Mouse (Mus musculus) liver, postnatal 0 days (tissue): Measurements from ENCODE around the gene Vps25. TPM values are rescaled to one million over a fixed set of nuclear protein-coding genes. Genes with fewer than 3 reads are reported as not detected.

Source experiments
- ATAC-seq: fragments of 200-750 bp; cut with Nextera tagmentation; 2 replicates; pipeline ENCODE4 v1.8.0; 2017; ENCODE audit warnings: mild to moderate bottlenecking, moderate library complexity
- DNase-seq: peaks from one replicate; pipeline ENCODE4 v3.0.0-alpha.2; 2016
- H3K27ac ChIP-seq: fragments of 300-500 bp; sonication (generic); 2 replicates; pipeline ENCODE4 v1.5.1; 2014; ENCODE audit warnings: antibody characterized with exemption, moderate library complexity, mild to moderate bottlenecking, low read depth
- H3K27me3 ChIP-seq: fragments of 300-500 bp; sonication (generic); 2 replicates; pipeline ENCODE4 v1.6.1; 2014; ENCODE audit warnings: low read length, control low read depth, mixed read lengths; ENCODE audit not compliant: insufficient read depth
- H3K36me3 ChIP-seq: fragments of 300-500 bp; sonication (generic); replicated peaks from 2 replicates; pipeline ENCODE4 v1.6.1; 2014; ENCODE audit warnings: mild to moderate bottlenecking, control low read depth, low read length, moderate library complexity, mixed read lengths; ENCODE audit not compliant: insufficient read depth
- H3K4me1 ChIP-seq: fragments of 300-500 bp; sonication (generic); 2 replicates; pipeline ENCODE4 v1.6.1; 2014; ENCODE audit warnings: antibody characterized with exemption, mild to moderate bottlenecking, control low read depth; ENCODE audit not compliant: insufficient read depth
- H3K4me2 ChIP-seq: fragments of 300-500 bp; sonication (generic); 2 replicates; pipeline ENCODE4 v1.6.1; 2014; ENCODE audit warnings: low read depth, mild to moderate bottlenecking, low read length, moderate library complexity, mixed read lengths
- H3K4me3 ChIP-seq: fragments of 300-500 bp; sonication (generic); 2 replicates; pipeline ENCODE4 v1.5.1; 2014; ENCODE audit warnings: low read depth, low read length
- H3K9ac ChIP-seq: fragments of 300-500 bp; sonication (generic); replicated peaks from 2 replicates; pipeline ENCODE4 v1.6.1; 2014; ENCODE audit warnings: mild to moderate bottlenecking, moderate library complexity
- H3K9me3 ChIP-seq: fragments of 300-500 bp; sonication (generic); 2 replicates; pipeline ENCODE4 v1.6.1; 2016; ENCODE audit warnings: mild to moderate bottlenecking, control low read depth, low read length, mixed read lengths
- CTCF ChIP-seq: sonication (generic); IDR thresholded peaks from 2 replicates; pipeline ENCODE4 v1.5.1; 2016; ENCODE audit warnings: antibody characterized with exemption, low read depth
- EP300 ChIP-seq: IDR thresholded peaks from 2 replicates; pipeline ENCODE4 v1.6.1; 2016; ENCODE audit warnings: antibody characterized with exemption, low read depth, mild to moderate bottlenecking
- WGBS: fragments of 180-500 bp; shearing (Covaris S2); extraction: QIAGEN DNeasy Blood & Tissue Kit; methylation state at CpG from one replicate; pipeline ENCODE4 v1.1.7; 2014; ENCODE audit not compliant: insufficient replicate concordance; 5-methylcytosine and 5-hydroxymethylcytosine counted together
- polyA plus RNA-seq: library from polyadenylated mRNA; unstranded; fragments of >200 nt; fragmentation: Nextera tagmentation; extraction: Ambion mirVana; gene quantifications from 2 replicates; pipeline ENCODE4 v1.2.1, GENCODE M21; 2015

Vps25 gene
- polyA plus RNA-seq, 1 experiment from 2014 or later = 75.9 TPM

DNA sequence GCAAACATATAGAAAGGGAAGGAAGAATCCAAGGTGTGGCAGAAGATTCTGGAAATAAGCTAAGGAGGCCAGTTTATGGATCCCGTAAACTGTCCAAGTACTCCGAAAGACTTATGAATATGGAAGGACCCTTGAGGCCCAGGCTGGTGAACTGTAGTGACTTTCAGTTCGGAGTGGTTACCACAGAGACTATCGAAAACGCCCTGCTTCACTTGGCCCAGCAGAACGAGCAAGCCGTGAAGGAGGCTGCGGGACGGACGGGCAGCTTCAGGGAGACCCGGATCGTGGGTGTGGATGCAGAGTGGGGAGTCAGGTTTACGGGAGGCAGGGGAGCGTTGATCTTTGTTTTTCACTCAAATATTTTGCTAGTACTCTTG lies 25.7 kb downstream of the Vps25 start:
- Histone ChIP-seq H3K4me1 (peaks cover 27% of the 10 kb centered on the region), H3K4me3 (peak overlapping the region; percentile 85), H3K9me3 (no peaks in the 10 kb centered on the region), H3K27me3 (no peaks in the 10 kb centered on the region), H3K36me3 (no peaks in the 10 kb centered on the region; the same call in 1 of the 2 replicates), H3K27ac (no peak overlapping the region), H3K4me2 (peak overlapping the region; percentile 83), H3K9ac (peak overlapping the region; percentile 77)
- DNase-seq (no peak), ATAC-seq (peak; percentile 18; the same call in 1 of the 2 replicates)
- 67% methylated on average over 14 of the region's 14 CpGs for WGBS
- TF ChIP-seq CTCF (no peak), EP300 (no peak)

DNA sequence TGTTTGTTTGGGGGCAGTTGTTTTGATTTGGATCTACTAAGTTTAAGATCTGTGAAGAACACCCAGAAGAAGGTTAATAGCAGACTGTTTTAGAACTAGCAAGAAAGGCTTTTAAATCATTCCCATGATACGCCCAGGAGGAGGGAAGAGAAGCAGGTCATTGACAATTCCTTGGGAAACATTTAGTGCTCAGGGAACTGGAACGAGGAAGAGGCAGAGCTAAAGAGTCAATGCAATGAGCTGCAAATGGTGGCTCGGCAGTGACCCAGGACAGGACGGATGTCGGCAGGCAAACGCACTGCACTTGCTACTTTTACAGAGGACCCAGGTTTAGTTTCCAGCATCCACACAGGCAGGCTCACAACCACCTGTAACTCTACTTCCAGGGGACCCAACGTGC lies 27.3 kb downstream of the Vps25 start:
- DNase-seq (no peak), ATAC-seq (no peak)
- 64% methylated on average over 7 of the region's 7 CpGs for WGBS
- Histone ChIP-seq H3K4me3 (no peak overlapping the region), H3K9me3 (no peaks in the 10 kb centered on the region), H3K4me1 (peaks cover 27% of the 10 kb centered on the region), H3K27me3 (no peaks in the 10 kb centered on the region), H3K4me2 (no peak overlapping the region), H3K27ac (no peak overlapping the region), H3K36me3 (no peaks in the 10 kb centered on the region; the same call in 1 of the 2 replicates), H3K9ac (no peak overlapping the region)
- TF ChIP-seq CTCF (no peak), EP300 (no peak)

DNA sequence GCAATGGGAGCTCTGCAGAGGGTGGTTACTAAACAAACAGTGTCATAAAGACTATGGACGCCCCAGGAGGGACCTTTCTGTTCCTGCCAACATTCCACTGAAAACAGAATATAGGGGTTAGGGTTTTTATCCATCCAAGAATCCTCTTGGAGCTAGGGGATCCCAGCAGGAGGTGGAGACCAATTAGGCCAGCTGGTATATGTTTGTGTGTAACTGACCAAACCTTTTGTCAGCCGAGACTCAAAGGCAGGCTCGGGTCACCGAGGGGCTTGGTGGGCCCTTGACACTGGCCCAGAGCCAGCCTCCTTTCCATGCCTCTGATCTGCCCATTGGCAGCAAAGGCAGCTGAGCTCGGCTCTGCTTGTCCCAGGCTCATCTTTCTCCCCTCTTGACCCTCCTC lies 29.4 kb downstream of the Vps25 start:
- Histone ChIP-seq H3K9ac (no peak overlapping the region), H3K9me3 (no peaks in the 10 kb centered on the region), H3K27me3 (no peaks in the 10 kb centered on the region), H3K36me3 (peaks cover 2% of the 10 kb centered on the region; the same call in 1 of the 2 replicates), H3K4me2 (no peak overlapping the region), H3K4me3 (no peak overlapping the region), H3K27ac (no peak overlapping the region), H3K4me1 (peaks cover 17% of the 10 kb centered on the region)
- WGBS = 58% methylated on average over 5 of the region's 5 CpGs
- ATAC-seq (no peak), DNase-seq (no peak)
- TF ChIP-seq EP300 (no peak), CTCF (no peak)

DNA sequence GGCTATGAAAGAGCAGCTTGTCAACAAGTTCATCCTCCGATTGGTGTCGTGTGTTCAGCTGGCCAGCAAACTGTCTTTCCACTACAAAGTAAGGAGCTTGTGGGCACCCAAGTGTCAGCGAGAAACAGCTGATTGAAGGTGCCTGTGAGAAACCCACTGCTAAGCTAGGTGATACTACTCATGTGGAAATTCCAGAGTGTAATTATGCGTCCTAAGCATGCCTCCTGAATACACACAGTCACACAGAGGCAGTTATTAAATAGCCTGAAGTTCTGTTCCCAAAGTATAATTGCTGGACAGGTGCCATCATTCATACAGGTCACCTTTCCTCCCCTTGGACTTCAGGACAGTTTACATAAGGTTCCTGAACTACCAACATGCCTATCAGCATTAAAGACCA lies 30.3 kb downstream of the Vps25 start:
- Histone ChIP-seq H3K27me3 (no peaks in the 10 kb centered on the region), H3K4me3 (no peak overlapping the region), H3K4me1 (peaks cover 13% of the 10 kb centered on the region), H3K36me3 (peaks cover 10% of the 10 kb centered on the region), H3K9ac (no peak overlapping the region), H3K9me3 (no peaks in the 10 kb centered on the region), H3K4me2 (no peak overlapping the region), H3K27ac (no peak overlapping the region)
- whole genome bisulfite sequencing = 72% methylated on average over 4 of the region's 4 CpGs
- ATAC-seq (peak; percentile 39), DNase-seq (no peak)
- no peak for TF ChIP-seq EP300
- TF ChIP-seq CTCF = no peak

DNA sequence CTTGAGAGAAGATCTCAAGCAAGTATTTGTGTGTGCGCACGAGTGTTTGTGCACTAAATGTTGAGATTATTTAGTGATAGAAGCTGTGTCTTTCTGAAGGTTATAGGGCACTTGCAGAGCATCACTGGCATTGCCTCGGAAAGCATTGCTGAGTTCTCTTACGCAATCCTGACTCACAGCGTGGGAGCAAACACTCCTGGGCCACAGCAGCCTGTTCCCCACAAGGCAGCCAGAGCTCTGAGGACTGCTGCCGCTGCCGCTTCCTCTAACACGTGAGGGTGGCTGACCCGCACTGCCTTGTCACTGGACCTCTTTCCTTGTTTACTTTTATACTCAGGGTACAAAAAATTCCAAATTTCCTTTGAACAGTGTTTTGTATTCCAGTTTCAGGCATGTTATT lies 33.8 kb downstream of the Vps25 start:
- ATAC-seq = peak; percentile 80
- no peak overlapping the region for H3K9ac ChIP-seq
- 52% methylated on average over 9 of the region's 9 CpGs for WGBS
- peak; percentile 55 for DNase-seq
- peak overlapping the region; percentile 18; the same call in 1 of the 2 replicates for H3K27ac ChIP-seq
- H3K4me1 ChIP-seq = peaks cover 8% of the 10 kb centered on the region
- no peaks in the 10 kb centered on the region for H3K9me3 ChIP-seq
- no peak overlapping the region for H3K4me3 ChIP-seq
- H3K27me3 ChIP-seq = no peaks in the 10 kb centered on the region
- H3K4me2 ChIP-seq = no peak overlapping the region
- TF ChIP-seq EP300 = no peak
- no peak for TF ChIP-seq CTCF
- H3K36me3 ChIP-seq = peaks cover 42% of the 10 kb centered on the region

DNA sequence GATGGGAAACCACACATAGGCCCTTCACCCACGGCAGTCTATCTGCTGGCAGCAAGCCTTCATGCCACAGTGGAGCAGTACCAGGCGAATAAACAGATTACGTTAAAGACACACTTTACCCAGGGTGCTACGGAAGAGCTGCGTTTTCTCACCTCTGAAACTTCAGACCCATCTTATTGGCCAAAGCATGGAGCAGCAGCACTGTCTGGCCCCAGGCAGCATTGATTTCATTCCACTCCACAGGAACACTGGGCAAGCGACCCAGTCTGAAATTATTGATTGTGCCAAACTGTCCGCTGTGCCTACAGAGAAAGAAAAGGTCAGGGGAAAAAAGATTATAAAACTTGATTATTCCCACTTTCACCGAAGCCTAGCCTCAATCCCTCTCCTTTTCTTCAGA lies 37.7 kb downstream of the Vps25 start:
- Histone ChIP-seq H3K36me3 (peaks cover 78% of the 10 kb centered on the region), H3K9me3 (no peaks in the 10 kb centered on the region), H3K9ac (no peak overlapping the region), H3K4me3 (no peak overlapping the region), H3K4me2 (no peak overlapping the region), H3K27me3 (no peaks in the 10 kb centered on the region), H3K27ac (no peak overlapping the region), H3K4me1 (peaks cover 4% of the 10 kb centered on the region; the same call in 1 of the 2 replicates)
- no peak for TF ChIP-seq CTCF
- TF ChIP-seq EP300 = no peak
- ATAC-seq = no peak
- 89% methylated on average over 8 of the region's 8 CpGs for WGBS
- DNase-seq = no peak

DNA sequence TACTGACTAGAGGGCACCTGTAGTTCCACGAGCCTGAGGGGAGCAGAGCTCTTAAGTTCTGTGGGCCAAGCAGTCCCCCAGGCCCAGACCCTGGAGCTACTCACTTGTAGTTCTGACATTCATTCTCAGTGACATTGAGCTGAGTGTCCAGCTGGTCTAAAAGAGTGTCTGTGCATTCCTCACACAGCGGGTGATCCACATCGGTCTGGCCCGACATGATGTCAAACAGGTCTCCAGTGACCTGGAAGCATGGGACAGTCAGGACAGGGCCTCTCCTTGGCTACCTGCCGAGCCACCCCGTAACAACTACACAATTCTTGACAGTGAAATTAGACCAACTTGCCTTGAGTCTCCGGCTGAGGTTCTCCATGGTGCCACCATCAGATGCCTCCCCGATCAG lies 41.7 kb downstream of the Vps25 start:
- Histone ChIP-seq H3K4me3 (no peak overlapping the region), H3K9ac (no peak overlapping the region), H3K27ac (no peak overlapping the region), H3K4me1 (no peaks in the 10 kb centered on the region; the same call in 1 of the 2 replicates), H3K36me3 (peaks cover 83% of the 10 kb centered on the region), H3K9me3 (no peaks in the 10 kb centered on the region), H3K27me3 (no peaks in the 10 kb centered on the region), H3K4me2 (no peak overlapping the region)
- ATAC-seq = no peak
- DNase-seq = no peak
- no peak for TF ChIP-seq CTCF
- TF ChIP-seq EP300 = no peak
- WGBS = 97% methylated on average over 8 of the region's 8 CpGs
